Comparison of ENCODE assay signal across 10 mouse cellular contexts in the genomic region with DNA sequence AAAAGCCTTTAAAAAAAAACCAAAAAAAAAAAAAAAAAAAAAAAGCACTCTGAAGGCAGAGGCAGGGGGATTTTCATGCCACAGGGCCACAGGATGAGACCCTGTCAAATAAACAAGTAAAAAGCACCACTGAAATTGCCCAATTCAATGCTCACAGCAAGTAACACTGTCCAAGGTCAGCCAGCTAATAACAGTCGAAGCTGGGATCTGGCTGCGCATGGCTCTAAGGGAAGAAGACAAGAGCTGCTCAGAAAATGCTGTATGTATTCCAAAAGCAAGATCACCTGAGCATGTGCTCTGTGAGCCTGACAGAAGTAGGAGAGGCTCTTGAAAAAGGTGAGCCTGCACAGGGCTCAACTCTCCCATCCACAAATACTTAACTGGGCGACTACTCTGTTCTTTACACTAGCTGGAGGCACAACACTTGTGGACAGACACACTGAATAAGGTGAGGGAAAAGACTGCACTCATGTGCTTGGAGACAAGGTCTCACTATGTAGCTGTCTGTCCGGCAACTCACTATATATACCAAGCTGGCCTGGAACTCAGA. TPM values are rescaled to one million over a fixed set of nuclear protein-coding genes. Genes with fewer than 3 reads are reported as not detected.
DNase-seq lines count a peak whose midpoint lies in the region; ATAC-seq and TF ChIP-seq lines count a peak whose summit lies in the region.
"Had no signal": no experiment of that assay in that cellular context is flagged by ENCODE, and none has a peak within 500 bp of the region (broad histone marks: within the 10 kb centered on the region; RNA-seq: fewer than 3 reads in every experiment).

No protein-coding gene starts in this region.

- no peak overlapping the region; the same call in 1 of the 2 replicates for H3K4me3 ChIP-seq in heart, adult 2 months
- H3K4me3 ChIP-seq in neural tube, embryonic 11.5 days (ENCODE audit: low read depth, low read length), result no peak overlapping the region
- H3K4me3 ChIP-seq in hindbrain, postnatal 0 days (ENCODE audit: low read length), result no peak overlapping the region
- H3K4me3 ChIP-seq in neural tube, embryonic 15.5 days (replicated peaks), result no peak overlapping the region

- no peak overlapping the region for H3K4me2 ChIP-seq in neural tube, embryonic 11.5 days (ENCODE audit: low read depth)
- 0 out of 2 replicates have a peak overlapping the region, but pooled peaks have one; percentile 99 for H3K4me2 ChIP-seq in hindbrain, postnatal 0 days (ENCODE audit: low read depth, low read length)
- no peak overlapping the region for H3K4me2 ChIP-seq in neural tube, embryonic 15.5 days

- H3K27me3 ChIP-seq in heart, adult 2 months (ENCODE audit: control insufficient read depth, insufficient read depth, low read length), result no peaks in the 10 kb centered on the region
- H3K27me3 ChIP-seq in neural tube, embryonic 11.5 days (ENCODE audit: control insufficient read depth, insufficient read depth, low read length), result peaks cover 15% of the 10 kb centered on the region
- no peaks in the 10 kb centered on the region for H3K27me3 ChIP-seq in hindbrain, postnatal 0 days (ENCODE audit: insufficient read depth, low read length)
- H3K27me3 ChIP-seq in neural tube, embryonic 15.5 days (replicated peaks), result peaks cover 14% of the 10 kb centered on the region
- H3K27me3 ChIP-seq: Patski had no signal

- no peak for TF ChIP-seq POLR2A in heart, adult 2 months (IDR thresholded peaks at IDR 0.05; ENCODE audit: insufficient read depth, low read depth, low read length)

- no peak for TF ChIP-seq EP300 in heart, adult 2 months (IDR thresholded peaks at IDR 0.05; ENCODE audit: insufficient read depth, low read depth, low read length)

- H3K27ac ChIP-seq in heart, adult 2 months, result peak overlapping the region; percentile 99
- H3K27ac ChIP-seq in neural tube, embryonic 11.5 days (ENCODE audit: low read depth, low read length), result no peak overlapping the region
- H3K27ac ChIP-seq in hindbrain, postnatal 0 days, result no peak overlapping the region
- no peak overlapping the region for H3K27ac ChIP-seq in neural tube, embryonic 15.5 days (replicated peaks)

- peak in 1 of 2 experiments; percentile 36 for DNase-seq in heart, adult 2 months
- DNase-seq in heart, postnatal 4 days, result no peak
- no peak for DNase-seq in neural tube, embryonic 11.5 days (ENCODE audit: low spot score)
- no peak for DNase-seq in neural tube, embryonic 10.5 days (ENCODE audit: extremely low spot score, low spot score)
- DNase-seq in hindbrain, postnatal 0 days (ENCODE audit: low spot score), result no peak
- no peak for DNase-seq in gastrocnemius, postnatal 4 days (ENCODE audit: low spot score in 2 of 2)

- TF ChIP-seq CTCF in heart, adult 2 months (IDR thresholded peaks at IDR 0.05), result no peak
- no peak for TF ChIP-seq CTCF in hindbrain, postnatal 0 days (IDR thresholded peaks at IDR 0.05; ENCODE audit: low read depth)

- no peak overlapping the region for H3K9ac ChIP-seq in heart, adult 2 months (ENCODE audit: low read depth, low read length)
- H3K9ac ChIP-seq in neural tube, embryonic 11.5 days (ENCODE audit: low read length), result 0 out of 2 replicates have a peak overlapping the region, but pooled peaks have one; percentile 11
- H3K9ac ChIP-seq in hindbrain, postnatal 0 days (replicated peaks; ENCODE audit: low read length), result no peak overlapping the region; the same call in 1 of the 2 replicates
- peak overlapping the region; percentile 20; the same call in 1 of the 2 replicates for H3K9ac ChIP-seq in neural tube, embryonic 15.5 days (replicated peaks)

- peaks cover 17% of the 10 kb centered on the region for H3K4me1 ChIP-seq in heart, adult 2 months (ENCODE audit: control insufficient read depth, insufficient read depth, low read length)
- H3K4me1 ChIP-seq in neural tube, embryonic 11.5 days (ENCODE audit: control insufficient read depth, insufficient read depth, low read length), result peaks cover 10% of the 10 kb centered on the region
- H3K4me1 ChIP-seq in hindbrain, postnatal 0 days (ENCODE audit: insufficient read depth, low read length), result peaks cover 7% of the 10 kb centered on the region; the same call in 1 of the 2 replicates
- peaks cover 45% of the 10 kb centered on the region for H3K4me1 ChIP-seq in neural tube, embryonic 15.5 days

- 62% methylated on average over 4 of the region's 4 CpGs for WGBS in heart, adult 2 months
- 87% methylated on average over 4 of the region's 4 CpGs for WGBS in neural tube, embryonic 11.5 days
- WGBS in hindbrain, postnatal 0 days, result 82% methylated on average over 4 of the region's 4 CpGs
- WGBS in neural tube, embryonic 15.5 days, result 77% methylated on average over 4 of the region's 4 CpGs

- intact Hi-C loops in heart, adult 2 months (cut with DNase I), result no loop called here

- H3K79me2 ChIP-seq in heart, adult 2 months (replicated peaks; ENCODE audit: control insufficient read depth, insufficient read depth, low read length), result no peaks in the 10 kb centered on the region

- H3K36me3 ChIP-seq in heart, adult 2 months (ENCODE audit: control insufficient read depth, insufficient read depth, low read length), result no peaks in the 10 kb centered on the region; the same call in 1 of the 2 replicates
- H3K36me3 ChIP-seq in neural tube, embryonic 11.5 days (ENCODE audit: control insufficient read depth, insufficient read depth, low read length), result no peaks in the 10 kb centered on the region
- no peaks in the 10 kb centered on the region for H3K36me3 ChIP-seq in hindbrain, postnatal 0 days (ENCODE audit: insufficient read depth, low read length)
- no peaks in the 10 kb centered on the region for H3K36me3 ChIP-seq in neural tube, embryonic 15.5 days

- no peak for ATAC-seq in neural tube, embryonic 11.5 days (ENCODE audit: insufficient read depth, low FRiP score, low TSS enrichment)
- ATAC-seq in hindbrain, postnatal 0 days, result no peak
- ATAC-seq in neural tube, embryonic 15.5 days (ENCODE audit: low FRiP score), result no peak
- no peak for ATAC-seq in monocyte, adult 5-6 weeks (replicated peaks; ENCODE audit: insufficient number of reproducible peaks, low FRiP score, low TSS enrichment, poor library complexity, severe bottlenecking)
- ATAC-seq: Patski had no signal

- H3K9me3 ChIP-seq in neural tube, embryonic 11.5 days (ENCODE audit: control insufficient read depth, low read length), result no peaks in the 10 kb centered on the region
- no peaks in the 10 kb centered on the region for H3K9me3 ChIP-seq in hindbrain, postnatal 0 days (ENCODE audit: low read length)
- H3K9me3 ChIP-seq in neural tube, embryonic 15.5 days (replicated peaks), result no peaks in the 10 kb centered on the region

RNA-seq across cellular contexts. Expression of a gene that starts 5.2 kb away (rescaled TPM):
- total RNA-seq in heart, adult 2 months (2021), result 100 to 1,000 TPM; 118 to 129 TPM
- polyA plus RNA-seq in heart, adult 2 months (2012; rRNA removed), result 119 and 122 TPM in 2 replicates
- 100 to 1,000 TPM; 115 to 120 TPM for total RNA-seq in heart, postnatal 4 days (2021)
- 16.6 and 18.1 TPM in 2 replicates for polyA plus RNA-seq in neural tube, embryonic 11.5 days (2014; fragmentation: Nextera tagmentation; extraction: Ambion mirVana)
- 44.0 and 50.3 TPM in 2 replicates for total RNA-seq in hindbrain, postnatal 0 days (2014; rRNA removed)
- polyA plus RNA-seq in hindbrain, postnatal 0 days (2015; fragmentation: Nextera tagmentation; extraction: Ambion mirVana), result 13.4 and 19.2 TPM in 2 replicates
- 14.3 and 20.3 TPM in 2 replicates for polyA plus RNA-seq in neural tube, embryonic 15.5 days (2015; fragmentation: Nextera tagmentation; extraction: Ambion mirVana)
- total RNA-seq in monocyte, adult 5-6 weeks (2017), result 94.8 to 111 TPM (median 99.0 TPM) in 3 replicates
- 100 to 1,000 TPM; 160 to 174 TPM for total RNA-seq in gastrocnemius, postnatal 4 days (2021)

RNA-seq across cellular contexts. Expression of a gene that starts 55.2 kb away (rescaled TPM):
- total RNA-seq in heart, adult 2 months (2021), result under 1 TPM; 0.21 to 0.45 TPM
- polyA plus RNA-seq in heart, adult 2 months (2012; rRNA removed), result 0.64 and 1.1 TPM in 2 replicates
- 10 to 100 TPM; 49.2 to 56.5 TPM for total RNA-seq in heart, postnatal 4 days (2021)
- polyA plus RNA-seq in neural tube, embryonic 11.5 days (2014; fragmentation: Nextera tagmentation; extraction: Ambion mirVana), result 15.9 and 17.8 TPM in 2 replicates
- 8.0 and 9.6 TPM in 2 replicates for total RNA-seq in hindbrain, postnatal 0 days (2014; rRNA removed)
- 2.9 and 3.6 TPM in 2 replicates for polyA plus RNA-seq in hindbrain, postnatal 0 days (2015; fragmentation: Nextera tagmentation; extraction: Ambion mirVana)
- polyA plus RNA-seq in neural tube, embryonic 15.5 days (2015; fragmentation: Nextera tagmentation; extraction: Ambion mirVana), result 2.8 and 4.9 TPM in 2 replicates
- not detected in 3 replicates for total RNA-seq in monocyte, adult 5-6 weeks (2017)
- 10 to 100 TPM; 14.8 to 16.8 TPM for total RNA-seq in gastrocnemius, postnatal 4 days (2021)

RNA-seq across cellular contexts. Expression of a gene that starts 58.9 kb away (rescaled TPM):
- total RNA-seq in heart, adult 2 months (2021), result not detected
- polyA plus RNA-seq in heart, adult 2 months (2012; rRNA removed), result 0.29 TPM in 1 of 2 replicates, not detected in the other
- not detected for total RNA-seq in heart, postnatal 4 days (2021)
- not detected in 2 replicates for polyA plus RNA-seq in neural tube, embryonic 11.5 days (2014; fragmentation: Nextera tagmentation; extraction: Ambion mirVana)
- total RNA-seq in hindbrain, postnatal 0 days (2014; rRNA removed), result not detected in 2 replicates
- polyA plus RNA-seq in hindbrain, postnatal 0 days (2015; fragmentation: Nextera tagmentation; extraction: Ambion mirVana), result not detected in 2 replicates
- polyA plus RNA-seq in neural tube, embryonic 15.5 days (2015; fragmentation: Nextera tagmentation; extraction: Ambion mirVana), result 0.38 TPM in 1 of 2 replicates, not detected in the other
- total RNA-seq in monocyte, adult 5-6 weeks (2017), result not detected in 3 replicates
- total RNA-seq in gastrocnemius, postnatal 4 days (2021), result not detected
- total RNA-seq: layer of hippocampus, postnatal 25 days had no signal
- polyA plus RNA-seq: Patski had no signal

Comparison
In these comparisons a context has a peak if more than half of its experiments do, and no peak if none do; other contexts are left out.
1. H3K9ac ChIP-seq: peak in neural tube, embryonic 11.5 days (single experiment) and neural tube, embryonic 15.5 days (single experiment); none in heart, adult 2 months (single experiment) and hindbrain, postnatal 0 days (single experiment).